Mouse (Mus musculus): ENCODE measurements around the gene Olfr1111. TPM values are rescaled to one million over a fixed set of nuclear protein-coding genes. Genes with fewer than 3 reads are reported as not detected.
"Not testable (repeated sequence)": the region's sequence is repeated elsewhere in the genome, so short reads cannot be mapped to it uniquely, and the experiment has no call there.

The Olfr1111 gene
- not detected for total RNA-seq (2021)
- long read RNA-seq, experiment 1: 0 reads
- long read RNA-seq, experiment 2: 0 reads

- no peak for DNase-seq
These were observed at the start of gene Olfr1111 for GRCm38 (mm10) chr2:87152524-87152923. Gene Olfr1111, minus strand, starts transcription at chr2:87152624.

GRCm38 (mm10) chr2:87187498-87187897 is 35.1 kb upstream of the Olfr1111 start, which contains the start of gene Olfr1112:
Gene Olfr1112, plus strand, starts transcription at chr2:87187798.
- no peak for DNase-seq

GRCm38 (mm10) chr2:87167731-87168130 is 15.3 kb upstream of the Olfr1111 start:
- DNase-seq: not testable (repeated sequence)

GRCm38 (mm10) chr2:87140200-87140599 is 12.2 kb downstream of the Olfr1111 start, which contains the start of gene Olfr1110:
Gene Olfr1110, minus strand, starts transcription at chr2:87140300.
- DNase-seq: no peak

- no peak for DNase-seq
These were observed 38.0 kb downstream of the Olfr1111 start, which contains the start of gene Olfr259 for GRCm38 (mm10) chr2:87114467-87114866. Gene Olfr259, minus strand, starts transcription at chr2:87114567.

Other genes starting within 250 kb of the Olfr1111 start
- not detected for gene Olfr1098, start 228.1 kb downstream of the Olfr1111 start, total RNA-seq (2021)
- gene Olfr1099, start 191.9 kb downstream of the Olfr1111 start, total RNA-seq (2021): not detected
- gene Olfr1100, start 172.7 kb downstream of the Olfr1111 start, total RNA-seq (2021): not detected
- not detected for gene Olfr1101, start 161.4 kb downstream of the Olfr1111 start, total RNA-seq (2021)
- gene Olfr1102, start 154.2 kb downstream of the Olfr1111 start, total RNA-seq (2021): not detected
- gene Olfr1104, start 125.5 kb downstream of the Olfr1111 start, total RNA-seq (2021): not detected
- gene Olfr1105, start 116.1 kb downstream of the Olfr1111 start, total RNA-seq (2021): not detected
- not detected for gene Olfr1106, start 100.4 kb downstream of the Olfr1111 start, total RNA-seq (2021)
- not detected for gene Olfr1107, start 76.8 kb downstream of the Olfr1111 start, total RNA-seq (2021)
- gene Olfr1109, start 56.6 kb downstream of the Olfr1111 start, total RNA-seq (2021): not detected
- not detected for gene Olfr259, start 38.1 kb downstream of the Olfr1111 start, total RNA-seq (2021)
- gene Olfr1110, start 12.3 kb downstream of the Olfr1111 start, total RNA-seq (2021): not detected
- gene Olfr1112, start 35.2 kb upstream of the Olfr1111 start, total RNA-seq (2021): not detected
- gene Olfr1113, start 56.3 kb upstream of the Olfr1111 start, total RNA-seq (2021): not detected
- not detected for gene Olfr1115, start 95.4 kb upstream of the Olfr1111 start, total RNA-seq (2021)
- gene Olfr1116, start 114.9 kb upstream of the Olfr1111 start, total RNA-seq (2021): not detected
- not detected for gene Olfr1118, start 155.0 kb upstream of the Olfr1111 start, total RNA-seq (2021)
- gene Olfr1120, start 202.2 kb upstream of the Olfr1111 start, total RNA-seq (2021): not detected
- not detected for gene Olfr1121, start 217.3 kb upstream of the Olfr1111 start, total RNA-seq (2021)
- gene Olfr1122, start 233.2 kb upstream of the Olfr1111 start, total RNA-seq (2021): not detected

All from gastrocnemius, postnatal 10 days (tissue).